Mouse (Mus musculus): ENCODE results near the gene Rftn2.

Rftn2 gene

GRCm38 (mm10) chr1:55123561-55123960, 103.0 kb downstream of the Rftn2 start:
- DNase-seq (ENCODE audit: low spot score) = no peak

GRCm38 (mm10) chr1:55123046-55123445, 103.5 kb downstream of the Rftn2 start:
- DNase-seq (ENCODE audit: low spot score) = no peak
